Mouse (Mus musculus): Measurements from ENCODE around the gene Xkr7. TPM values are rescaled to one million over a fixed set of nuclear protein-coding genes. Genes with fewer than 3 reads are reported as not detected.
A peak's percentile ranks its signal among the peaks of the same experiment; 100 is the strongest.

The Xkr7 gene
- total RNA-seq (2021), result not detected

DNA sequence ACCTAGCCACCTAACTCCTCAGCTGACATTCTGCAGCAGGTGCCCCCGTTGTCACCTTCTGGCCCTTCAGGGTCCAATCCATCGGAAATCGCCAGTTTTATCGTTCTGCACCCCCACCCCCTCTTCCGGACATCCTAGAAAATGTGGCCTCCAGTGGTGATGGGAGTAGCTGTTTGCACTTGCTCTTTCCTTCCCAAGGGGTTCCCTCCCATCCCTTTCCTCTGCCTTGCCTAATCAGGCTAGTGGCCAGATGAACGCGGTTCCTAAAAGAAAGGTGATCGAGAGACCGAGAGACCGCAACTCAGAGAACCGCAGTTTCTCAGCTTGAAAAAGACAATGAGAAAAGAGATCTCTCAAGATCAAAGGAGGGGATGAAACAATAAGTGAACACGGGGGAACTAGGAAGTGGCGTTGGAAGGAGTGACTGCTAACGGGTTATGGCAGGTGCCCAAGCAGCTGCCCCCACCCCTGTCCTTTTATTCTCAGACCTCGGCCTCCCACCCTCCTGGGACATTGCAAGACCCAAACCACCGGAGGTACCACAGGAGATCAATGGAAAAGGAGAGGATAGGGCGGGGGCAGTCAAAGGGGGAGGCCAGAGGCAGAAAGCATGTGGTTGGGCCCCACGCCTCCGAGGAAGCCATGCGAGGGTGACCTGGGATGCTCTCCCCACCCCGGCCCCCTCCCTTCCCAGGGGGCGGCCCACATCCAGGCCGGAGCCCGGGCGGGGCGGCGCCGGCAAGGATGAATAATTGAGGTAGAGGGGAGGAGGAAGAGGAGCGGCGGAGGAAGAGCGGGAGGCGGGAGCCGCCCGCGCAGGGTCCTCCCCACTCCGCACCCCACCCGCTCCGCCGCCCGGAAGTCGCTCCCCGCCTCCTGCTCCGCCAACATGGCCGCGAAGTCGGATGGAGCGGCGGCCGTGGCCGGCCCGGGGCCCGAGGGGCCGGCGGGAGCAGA lies at the start of gene Xkr7:
TSS of gene Xkr7 (plus strand) at position 727 of the 957 bp plus-strand sequence.
- DNase-seq, result no peak
- intact Hi-C loops (cut with DNase I), result no loop called here

DNA sequence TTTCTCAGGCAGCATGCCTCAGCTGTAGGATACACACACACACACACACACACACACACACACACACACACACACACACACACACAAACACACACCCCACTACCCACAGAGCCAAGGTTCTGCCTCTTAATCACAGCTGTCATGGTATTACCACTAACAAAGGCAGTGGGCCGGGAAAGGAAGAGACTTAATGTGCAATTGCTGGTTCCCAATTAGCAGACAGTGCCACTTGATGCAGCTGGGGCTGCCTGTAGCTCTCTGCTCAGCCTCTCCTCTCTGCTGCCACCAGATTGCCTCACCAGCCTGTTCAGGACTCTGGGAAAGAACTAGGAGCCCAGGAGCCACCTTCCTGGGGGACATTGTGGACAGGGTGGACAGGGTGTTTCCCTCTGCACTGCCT lies 46.1 kb upstream of the Xkr7 start:
- intact Hi-C loops (cut with DNase I), result no loop called here
- DNase-seq, result no peak

DNA sequence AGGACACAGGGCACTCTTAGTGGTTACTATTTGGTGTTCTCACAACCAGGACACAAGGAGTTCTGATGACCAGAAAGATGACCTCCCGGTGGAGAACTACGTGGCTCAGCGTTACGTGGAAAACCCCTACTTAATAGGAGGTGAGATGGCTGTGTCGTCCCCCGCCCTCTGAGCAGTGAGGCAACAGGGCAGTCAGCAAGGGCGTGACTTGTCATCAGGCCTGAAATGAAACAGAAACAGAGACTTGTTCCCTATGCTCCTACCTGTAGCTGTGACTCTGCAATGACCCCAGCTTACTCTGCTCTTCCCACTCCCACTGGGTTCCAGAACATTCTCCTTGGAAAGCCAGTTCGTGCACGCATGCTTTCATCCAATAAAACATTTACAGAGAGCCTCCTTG lies 40.1 kb upstream of the Xkr7 start:
- intact Hi-C loops (cut with DNase I), result no loop called here
- no peak for DNase-seq

DNA sequence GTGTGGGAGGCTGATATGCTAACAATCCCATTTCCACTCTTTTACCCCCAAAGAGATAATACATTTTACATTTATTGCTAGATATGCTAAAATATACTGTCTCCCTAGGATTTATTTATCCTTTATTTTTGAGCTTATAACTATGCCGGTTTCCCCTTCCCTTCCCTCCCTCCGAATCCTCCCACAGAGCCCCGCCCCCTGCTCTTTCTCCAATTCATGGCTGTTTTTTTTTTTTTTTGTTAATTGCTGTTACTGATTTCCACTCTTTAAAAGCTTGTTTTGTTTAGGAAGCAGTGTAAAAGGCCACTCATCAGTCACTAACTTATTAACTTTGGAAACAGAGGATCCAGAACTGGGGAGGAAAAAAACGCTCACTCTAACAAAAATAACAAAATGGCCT lies 34.6 kb upstream of the Xkr7 start:
- no peak for DNase-seq
- intact Hi-C loops (cut with DNase I), result no loop called here

DNA sequence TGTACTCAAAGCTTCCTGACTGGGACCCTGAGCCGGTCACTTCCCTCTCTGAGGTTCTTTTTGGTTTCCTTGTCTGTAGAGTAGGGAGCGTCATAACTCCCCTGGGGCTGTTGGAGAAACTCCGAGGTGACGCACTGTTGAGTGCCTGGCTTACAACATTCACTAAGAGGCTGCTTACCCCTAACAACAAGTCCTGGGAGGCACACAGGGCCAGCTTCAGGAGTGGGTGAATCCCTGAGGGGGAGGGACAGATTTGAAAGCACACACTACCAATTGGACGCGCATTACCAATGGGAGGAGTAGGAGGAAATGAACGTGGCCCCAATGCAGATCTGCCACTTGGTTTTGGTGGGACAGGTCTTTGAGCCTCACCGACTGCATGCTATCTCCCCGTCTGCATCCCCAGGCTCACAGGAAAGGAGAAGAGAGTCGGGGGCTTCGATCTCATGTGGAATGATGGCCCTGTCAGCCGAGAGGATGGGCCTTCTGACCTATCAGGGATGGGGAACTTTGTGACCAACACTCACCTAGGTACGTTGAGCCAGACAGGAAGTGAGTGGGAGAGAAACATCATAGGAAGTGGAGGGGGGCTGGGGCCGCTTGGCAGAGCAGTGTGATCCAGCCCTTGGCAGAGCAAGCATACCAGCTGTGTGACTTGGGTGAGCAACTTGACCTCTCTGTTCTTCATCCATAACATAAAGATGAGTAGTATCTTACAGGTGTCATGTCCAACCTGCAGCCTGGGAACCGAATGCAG lies 29.0 kb upstream of the Xkr7 start:
- intact Hi-C loops (cut with DNase I), result no loop called here
- no peak for DNase-seq

DNA sequence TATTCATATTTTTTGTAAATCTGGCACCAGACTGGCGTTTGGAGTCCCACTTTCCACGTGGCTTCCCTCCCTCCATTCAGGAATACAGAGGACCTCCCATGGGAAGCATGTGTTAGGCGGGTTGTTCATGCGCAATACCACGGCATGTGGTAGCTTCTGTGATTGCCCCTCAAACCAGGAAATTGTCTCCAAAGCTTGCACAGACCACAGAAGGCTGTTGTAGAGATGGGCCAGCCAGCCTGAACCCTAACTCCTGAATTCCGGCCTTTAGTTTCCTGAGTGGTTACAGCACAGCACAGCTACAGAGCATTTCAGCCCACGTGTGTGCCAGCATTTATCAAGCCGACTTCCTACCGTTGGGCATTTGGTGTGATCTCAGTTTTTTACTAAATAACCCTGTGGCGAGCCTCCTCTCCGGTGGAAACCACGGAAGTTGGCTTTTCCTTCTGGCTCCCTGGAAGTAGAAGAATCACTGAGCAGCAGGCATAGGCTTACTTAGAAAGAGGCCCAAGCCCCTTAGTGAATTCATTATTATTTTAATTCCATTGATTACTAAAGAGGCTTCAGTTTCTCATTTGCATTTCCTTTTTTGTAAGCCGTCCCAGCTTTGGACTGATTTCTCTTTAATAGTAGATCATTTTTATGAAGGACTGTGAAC lies 27.8 kb upstream of the Xkr7 start:
- intact Hi-C loops (cut with DNase I), result no loop called here
- no peak for DNase-seq

DNA sequence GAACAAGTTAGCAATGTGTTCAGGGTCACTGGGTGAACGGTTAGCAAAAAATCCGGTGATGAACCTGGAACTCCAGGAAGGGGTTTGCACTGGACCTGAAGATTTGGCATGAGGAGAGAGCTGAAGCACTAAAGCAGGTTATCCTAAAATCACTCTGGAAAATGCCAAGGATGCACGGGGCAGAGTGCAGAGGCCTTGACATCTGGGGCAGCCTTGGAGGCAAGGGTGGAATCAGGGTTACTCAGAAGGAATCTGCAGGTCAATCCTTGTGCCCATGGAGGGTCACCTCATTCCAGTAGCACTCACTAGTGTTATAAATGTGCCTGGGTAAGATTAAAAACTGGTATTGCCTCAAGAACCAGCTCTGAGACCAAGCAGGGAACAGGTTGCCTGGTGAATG lies 25.7 kb upstream of the Xkr7 start:
- DNase-seq, result no peak
- intact Hi-C loops (cut with DNase I), result no loop called here

DNA sequence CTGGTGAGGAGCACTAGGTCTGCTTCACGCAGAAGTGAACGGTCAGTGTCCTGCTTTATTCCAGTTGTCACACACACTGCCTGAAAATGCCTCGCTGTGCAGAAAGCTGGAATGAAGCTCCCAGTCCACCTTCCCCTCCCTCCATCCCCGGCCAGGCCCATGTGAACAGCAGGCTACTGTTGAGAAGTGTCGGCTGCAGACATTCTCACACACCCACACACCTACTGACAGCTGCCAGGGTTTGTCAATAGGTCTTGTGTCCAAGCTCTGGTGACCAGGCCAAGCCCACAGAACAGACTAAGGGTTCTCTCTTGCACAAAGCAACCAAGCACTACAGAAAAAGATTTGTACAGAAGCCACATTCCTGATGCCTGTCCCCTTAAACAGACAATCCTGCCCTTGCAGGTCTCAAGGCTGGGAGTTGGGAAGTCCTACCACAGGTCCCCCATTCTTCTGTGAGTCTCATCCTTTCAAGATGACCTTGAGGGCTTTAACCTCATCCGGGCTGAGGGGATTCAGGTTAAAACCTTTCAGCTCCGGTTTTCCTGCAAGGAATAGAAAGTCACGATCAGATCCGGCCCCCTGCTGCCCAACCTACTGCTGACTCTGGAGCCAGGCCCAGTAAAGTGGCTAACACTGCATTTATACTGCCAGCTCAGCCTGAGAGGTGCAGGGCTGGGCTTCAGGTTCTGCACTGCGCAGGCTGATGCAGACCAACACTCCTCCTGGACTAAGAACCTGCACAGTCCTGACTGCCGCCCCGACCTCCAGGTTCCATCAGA lies 22.3 kb upstream of the Xkr7 start:
- intact Hi-C loops (cut with DNase I), result no loop called here
- no peak for DNase-seq

DNA sequence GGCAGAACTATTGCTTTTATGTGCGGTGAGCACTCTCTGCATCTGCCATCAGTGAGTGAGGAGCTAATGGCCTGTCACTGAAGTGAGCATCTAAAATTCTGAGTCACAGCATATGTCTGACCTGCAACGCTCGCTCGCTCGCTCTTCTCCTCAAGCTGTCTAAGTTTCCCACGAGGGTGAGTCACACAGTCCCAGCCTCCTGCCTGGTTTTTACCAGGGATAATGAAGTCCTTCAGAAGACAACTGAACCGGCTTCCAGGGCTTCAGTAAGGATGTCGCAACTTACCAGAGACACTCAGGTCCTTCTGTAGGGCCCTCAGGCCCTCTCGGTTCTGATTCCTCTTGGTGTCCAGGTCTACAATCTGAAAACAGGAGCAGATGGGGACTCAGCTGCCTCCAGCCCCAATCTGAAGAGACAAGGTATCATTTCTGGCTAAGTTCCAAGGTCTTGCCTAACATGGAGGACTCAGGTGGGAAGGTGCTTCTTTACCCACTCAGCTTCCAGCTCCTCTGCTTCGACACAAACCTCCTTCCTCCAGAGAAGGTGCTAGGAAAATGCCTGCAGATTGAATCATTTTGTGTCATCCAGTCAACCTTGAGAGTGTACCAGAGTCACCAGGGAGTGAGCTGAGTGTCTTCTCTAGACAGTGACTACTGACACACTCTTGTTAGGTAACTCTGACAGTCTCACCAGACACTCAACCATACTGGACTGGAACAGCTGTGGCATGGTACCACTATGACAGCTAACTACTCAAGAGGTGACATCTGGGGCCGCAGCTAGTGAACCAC lies 17.7 kb upstream of the Xkr7 start:
- no peak for DNase-seq
- intact Hi-C loops (cut with DNase I), result loop anchor here (10.0 kb wide), 1 partner anchor 319 kb away; no protein-coding TSS in a partner anchor

DNA sequence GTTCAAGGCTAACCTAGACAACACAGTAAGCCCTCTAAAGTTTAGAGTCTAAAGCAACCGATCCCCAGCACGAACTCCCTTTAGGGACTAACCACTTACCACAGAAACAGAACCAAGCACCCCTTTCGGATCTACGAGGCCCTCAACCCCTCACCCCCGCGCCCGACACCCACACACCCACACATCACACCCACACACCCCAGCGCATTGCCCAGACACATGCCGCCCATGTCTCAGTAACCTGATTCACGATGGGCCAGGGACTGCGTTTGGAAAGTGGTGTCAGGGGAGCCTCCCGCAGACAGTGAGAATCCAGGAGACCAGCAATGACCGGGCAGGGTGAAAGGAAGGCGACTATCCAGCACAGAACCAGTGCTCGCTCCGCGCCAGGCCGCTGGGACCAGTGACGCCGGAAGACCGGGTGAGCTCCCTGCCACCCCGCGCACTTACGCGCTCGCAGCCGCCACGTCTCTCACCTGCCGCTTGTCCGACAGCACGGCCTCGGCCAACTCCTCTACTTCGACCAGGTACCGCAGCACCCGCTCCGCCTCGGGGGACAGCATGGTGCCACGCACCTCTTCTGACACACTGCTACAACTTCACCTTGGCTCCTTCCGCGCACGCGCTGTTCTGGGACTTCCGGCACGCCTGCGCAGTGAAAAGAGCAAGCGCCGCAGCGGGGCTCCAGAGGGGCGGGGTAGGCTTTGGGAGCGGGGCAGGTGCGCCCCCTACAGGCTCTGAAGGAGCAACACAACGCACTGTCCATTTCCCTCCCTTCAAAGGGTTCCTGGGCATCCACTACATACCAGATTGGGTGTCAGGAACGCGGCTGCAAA lies 16.7 kb upstream of the Xkr7 start, which contains the start of gene Pdrg1:
TSS of gene Pdrg1 (minus strand) at position 670 of the 836 bp plus-strand sequence.
- DNase-seq, result peak; percentile 96 to 97
- intact Hi-C loops (cut with DNase I), result loop anchor here (1.0 to 10.0 kb wide), 2 partner anchors 101 to 320 kb away; no protein-coding TSS in a partner anchor

DNA sequence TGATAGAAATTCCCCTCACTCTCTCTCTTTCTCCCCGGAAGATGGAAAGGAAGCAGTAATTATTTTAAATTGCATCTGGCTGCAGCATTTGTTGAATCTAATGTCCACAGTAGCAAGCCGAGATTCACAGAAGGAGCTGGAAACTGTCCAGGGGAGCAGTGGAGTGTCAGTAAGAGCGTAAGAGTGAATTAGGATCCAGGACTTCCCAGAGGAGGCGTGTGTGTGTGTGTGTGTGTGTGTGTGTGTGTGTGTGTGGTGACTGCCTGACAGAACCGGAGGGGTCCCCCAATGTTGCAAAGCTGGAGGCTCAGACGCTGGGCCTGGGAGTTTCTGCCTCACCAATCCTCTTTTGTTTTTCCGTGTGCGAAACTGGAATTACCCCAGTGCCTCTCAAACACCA lies 15.8 kb upstream of the Xkr7 start:
- no peak for DNase-seq
- intact Hi-C loops (cut with DNase I), result loop anchor here (1.0 to 10.0 kb wide), 2 partner anchors 102 to 321 kb away; no protein-coding TSS in a partner anchor

DNA sequence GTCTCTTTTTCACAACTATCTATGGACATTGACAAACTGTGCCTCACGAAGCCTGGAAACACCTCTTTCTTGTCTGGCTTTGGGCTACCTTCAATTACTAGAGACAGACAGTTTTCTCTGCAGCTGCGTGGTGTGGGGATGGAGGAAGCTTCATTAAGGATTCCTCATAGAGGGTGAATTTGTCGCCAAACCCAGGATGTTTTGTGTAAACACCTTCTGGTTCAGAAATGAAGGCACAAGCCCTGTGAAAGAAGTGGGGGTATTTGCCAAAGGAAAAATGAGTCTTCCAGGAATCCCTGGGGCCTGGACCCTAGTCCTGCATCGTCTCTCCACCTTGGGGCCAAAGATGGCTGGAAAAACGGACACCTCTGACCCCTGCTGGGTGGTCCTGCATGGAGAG lies 14.9 kb upstream of the Xkr7 start:
- intact Hi-C loops (cut with DNase I), result loop anchor here (10.0 kb wide), 1 partner anchor 322 kb away; no protein-coding TSS in a partner anchor
- DNase-seq, result no peak

DNA sequence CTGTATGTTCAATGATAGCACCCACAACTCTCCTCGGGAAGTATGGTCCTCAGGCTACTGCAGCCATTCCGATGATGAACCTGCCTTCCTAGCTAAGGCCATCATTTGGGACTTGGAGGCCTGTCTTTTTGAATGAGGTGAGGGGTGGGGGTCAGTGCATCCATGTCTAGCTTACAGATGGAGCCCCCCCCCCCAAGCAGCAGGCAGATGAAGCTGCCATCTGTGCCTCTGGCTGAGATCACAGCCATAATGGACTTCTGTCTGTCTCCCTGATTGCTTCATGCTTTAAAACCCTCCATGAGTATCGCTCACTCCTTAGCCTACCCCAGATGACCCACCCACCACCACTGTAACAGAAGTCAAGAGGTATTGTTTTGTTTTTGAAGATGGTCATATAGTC lies 12.3 kb upstream of the Xkr7 start:
- intact Hi-C loops (cut with DNase I), result loop anchor here (10.0 kb wide), 1 partner anchor 325 kb away; no protein-coding TSS in a partner anchor
- DNase-seq, result no peak

DNA sequence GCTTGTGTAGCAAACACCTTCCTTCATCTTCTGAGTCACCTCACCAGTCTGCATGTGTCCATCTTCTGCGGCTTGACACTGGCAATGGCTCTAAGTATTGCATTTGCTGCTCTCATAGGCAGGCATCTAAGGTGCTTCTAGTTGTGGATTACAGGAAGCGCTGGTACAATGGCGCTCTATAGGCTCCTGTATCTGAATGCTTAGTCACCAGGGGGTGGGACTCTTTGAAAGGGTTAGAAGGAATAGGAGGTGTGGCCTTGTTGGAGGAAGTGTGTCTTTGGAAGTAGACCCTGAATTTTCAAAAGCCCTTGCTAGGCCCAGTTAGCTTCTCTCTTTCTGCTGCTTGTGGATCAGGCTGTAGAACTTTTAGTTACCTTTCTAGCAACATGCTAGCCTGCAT lies 10.5 kb upstream of the Xkr7 start:
- no peak for DNase-seq
- intact Hi-C loops (cut with DNase I), result no loop called here

DNA sequence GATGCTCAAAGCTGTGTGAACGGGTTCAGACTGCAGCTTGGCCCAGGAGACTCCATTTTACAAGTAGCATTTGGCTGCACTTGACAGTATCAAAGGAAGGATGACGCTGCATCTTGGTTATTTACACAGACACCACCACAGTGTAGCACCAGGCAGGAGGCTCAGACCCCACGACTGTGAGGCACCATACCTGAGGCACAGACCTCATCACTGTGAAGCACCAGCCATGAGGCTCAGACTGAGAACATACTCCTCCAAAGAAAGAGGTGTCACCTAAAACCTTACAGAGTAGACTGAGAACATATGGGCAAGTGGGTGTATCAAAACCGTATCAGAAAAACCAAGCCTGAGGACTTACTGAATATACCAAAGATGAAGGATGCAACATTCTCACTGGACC lies 8.8 kb upstream of the Xkr7 start:
- intact Hi-C loops (cut with DNase I), result no loop called here
- no peak for DNase-seq

DNA sequence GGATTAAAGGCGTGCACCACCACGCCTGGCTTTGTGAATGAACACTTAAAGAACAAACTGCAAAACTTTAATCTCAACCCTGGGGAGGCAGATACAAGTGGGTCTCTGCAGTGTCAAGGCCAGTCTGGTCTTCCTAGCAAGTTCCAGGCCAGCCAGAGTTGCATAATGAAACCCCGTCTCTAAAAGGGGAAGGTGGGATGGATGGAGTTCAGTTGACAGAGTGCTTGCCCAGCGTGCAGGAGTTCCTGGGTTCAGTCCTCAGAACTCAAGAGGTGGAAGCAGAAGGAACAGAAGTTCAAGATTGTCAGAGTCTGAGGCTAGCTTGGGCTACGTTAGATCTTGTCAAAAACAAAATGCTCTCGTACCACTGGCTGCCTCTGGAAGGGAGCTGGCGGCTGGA lies 5.6 kb upstream of the Xkr7 start:
- intact Hi-C loops (cut with DNase I), result no loop called here
- no peak for DNase-seq

DNA sequence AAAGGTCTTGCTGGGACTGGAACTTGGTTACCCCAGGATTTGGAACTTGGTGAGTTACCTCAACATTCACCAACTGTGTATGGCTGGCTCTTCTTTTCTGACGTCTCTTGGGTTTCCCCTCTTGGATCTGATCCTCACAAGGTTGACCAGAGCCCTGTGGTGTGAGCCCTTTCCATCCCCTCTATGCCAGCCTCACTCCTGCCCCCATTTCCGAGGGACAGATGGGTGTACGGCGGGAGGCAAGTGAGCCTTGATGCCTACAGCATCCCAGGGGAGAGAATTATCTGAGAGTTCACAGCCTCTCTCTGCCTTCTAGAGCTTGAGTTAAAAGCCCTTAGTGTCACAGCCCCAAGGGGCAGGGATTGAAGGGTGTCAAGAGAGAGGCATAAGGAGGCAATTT lies 4.2 kb upstream of the Xkr7 start:
- intact Hi-C loops (cut with DNase I), result no loop called here
- no peak for DNase-seq

DNA sequence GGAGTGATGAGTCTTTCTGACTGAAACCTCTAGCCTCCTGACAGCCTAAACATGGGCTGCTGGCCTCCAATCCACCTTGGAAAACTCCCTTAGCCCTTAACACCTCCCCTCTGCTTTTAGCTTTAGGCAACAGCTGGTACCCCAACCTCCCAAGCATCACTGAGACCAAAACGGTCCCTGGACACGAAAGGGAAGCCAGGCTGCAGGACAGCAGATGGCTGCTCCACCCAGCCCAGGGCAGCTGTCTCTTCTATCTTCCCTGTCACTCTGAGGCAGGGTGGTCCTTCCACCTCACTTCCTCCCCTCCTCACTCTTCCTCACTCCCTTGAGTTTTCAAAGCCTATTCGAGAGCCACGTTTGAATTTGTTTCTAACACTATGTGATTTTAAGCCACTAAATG lies 1.2 kb upstream of the Xkr7 start:
- intact Hi-C loops (cut with DNase I), result no loop called here
- DNase-seq, result no peak

Measured in heart, postnatal 10 days (tissue).